Mouse (Mus musculus) midbrain, embryonic 16.5 days (tissue): ENCODE data around the gene Dgkk. TPM values are rescaled to one million over a fixed set of nuclear protein-coding genes. Genes with fewer than 3 reads are reported as not detected.
"Not testable (repeated sequence)": the region's sequence is repeated elsewhere in the genome, so short reads cannot be mapped to it uniquely, and the experiment has no call there.

Experiments
- ATAC-seq: fragments of 200-750 bp; cut with Nextera tagmentation; 2 replicates; pipeline ENCODE4 v1.8.0; 2017; ENCODE audit warnings: moderate TSS enrichment
- H3K27ac ChIP-seq: fragments of 300-500 bp; sonication (generic); 2 replicates; pipeline ENCODE4 v1.5.1; 2014; ENCODE audit warnings: mild to moderate bottlenecking, low read length, mixed read lengths
- H3K27me3 ChIP-seq: fragments of 300-500 bp; sonication (generic); 2 replicates; pipeline ENCODE4 v1.6.1; 2014; ENCODE audit warnings: low read depth, low read length, mixed read lengths; ENCODE audit not compliant: control insufficient read depth, insufficient read depth
- H3K36me3 ChIP-seq: fragments of 300-500 bp; sonication (generic); 2 replicates; pipeline ENCODE4 v1.6.1; 2014; ENCODE audit warnings: mild to moderate bottlenecking, low read length, moderate library complexity, mixed read lengths; ENCODE audit not compliant: control insufficient read depth, insufficient read depth
- H3K4me1 ChIP-seq: fragments of 300-500 bp; sonication (generic); 2 replicates; pipeline ENCODE4 v1.6.1; 2014; ENCODE audit warnings: mild to moderate bottlenecking, low read length, mixed read lengths; ENCODE audit not compliant: control insufficient read depth, insufficient read depth
- H3K4me2 ChIP-seq: fragments of 300-500 bp; sonication (generic); 2 replicates; pipeline ENCODE4 v1.6.1; 2014; ENCODE audit warnings: mild to moderate bottlenecking, low read length, mixed read lengths
- H3K4me3 ChIP-seq: fragments of 300-500 bp; sonication (generic); 2 replicates; pipeline ENCODE4 v1.5.1; 2014; ENCODE audit warnings: low read depth, mild to moderate bottlenecking, low read length, moderate library complexity, mixed read lengths
- H3K9ac ChIP-seq: fragments of 300-500 bp; sonication (generic); 2 replicates; pipeline ENCODE4 v1.6.1; 2014; ENCODE audit warnings: low read depth, low read length, mixed read lengths
- H3K9me3 ChIP-seq: fragments of 300-500 bp; sonication (generic); replicated peaks from 2 replicates; pipeline ENCODE4 v1.6.1; 2014; ENCODE audit warnings: mild to moderate bottlenecking, low read length, mixed read lengths; ENCODE audit not compliant: control insufficient read depth, poor library complexity, severe bottlenecking
- WGBS: fragments of 180-500 bp; shearing (Covaris S2); extraction: QIAGEN DNeasy Blood & Tissue Kit; methylation state at CpG from one replicate; pipeline ENCODE4 v1.1.7; 2014; 5-methylcytosine and 5-hydroxymethylcytosine counted together
- polyA plus RNA-seq: library from polyadenylated mRNA; unstranded; fragments of >200 nt; fragmentation: Nextera tagmentation; extraction: Ambion mirVana; gene quantifications from 2 replicates; pipeline ENCODE4 v1.2.1, GENCODE M21; 2015

The Dgkk gene
- polyA plus RNA-seq, 1 experiment from 2014 or later, result 2.7 TPM

GRCm38 (mm10) chrX:6854136-6854535 is 75.0 kb downstream of the Dgkk start:
- Histone ChIP-seq H3K36me3 (no peaks in the 10 kb centered on the region), H3K27ac (no peak overlapping the region), H3K27me3 (no peaks in the 10 kb centered on the region), H3K4me3 (no peak overlapping the region), H3K9me3 (no peaks in the 10 kb centered on the region), H3K4me2 (no peak overlapping the region), H3K9ac (no peak overlapping the region), H3K4me1 (no peaks in the 10 kb centered on the region)
- ATAC-seq, result no peak
- 89% methylated on average over 5 of the region's 5 CpGs for WGBS

- WGBS, result 28% methylated on average over 5 of the region's 5 CpGs
- no peaks in the 10 kb centered on the region for H3K27me3 ChIP-seq
- no peaks in the 10 kb centered on the region for H3K4me1 ChIP-seq
- H3K9me3 ChIP-seq, result no peaks in the 10 kb centered on the region
- H3K4me2 ChIP-seq, result peak overlapping the region; percentile 19; the same call in 1 of the 2 replicates
- ATAC-seq, result no peak
- no peak overlapping the region for H3K4me3 ChIP-seq
- no peak overlapping the region for H3K9ac ChIP-seq
- H3K27ac ChIP-seq, result no peak overlapping the region
- no peaks in the 10 kb centered on the region for H3K36me3 ChIP-seq
Observed at GRCm38 (mm10) chrX:6893933-6894332, 114.8 kb downstream of the Dgkk start.

DNA sequence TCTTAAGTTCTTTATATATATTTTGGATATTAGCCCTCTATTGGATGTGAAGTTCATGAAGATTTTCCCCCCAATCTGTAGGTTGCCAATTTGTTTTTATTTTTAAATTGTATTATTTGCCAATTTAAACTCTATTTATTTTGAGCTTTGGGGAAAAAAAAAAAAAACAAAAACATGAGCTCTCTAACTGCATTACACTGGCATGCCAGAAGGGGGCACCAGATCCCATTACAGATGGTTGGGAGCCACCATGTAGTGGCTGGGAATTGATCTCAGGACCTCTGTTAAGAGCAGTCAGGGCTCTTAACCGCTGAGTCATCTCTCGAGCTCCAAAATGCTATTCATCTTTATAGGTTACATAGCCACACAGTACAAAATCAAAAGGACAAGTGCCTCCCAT is 131.9 kb downstream of the Dgkk start:
- Histone ChIP-seq H3K4me1 (no peaks in the 10 kb centered on the region), H3K4me3 (no peak overlapping the region), H3K27me3 (no peaks in the 10 kb centered on the region), H3K27ac (no peak overlapping the region), H3K36me3 (no peaks in the 10 kb centered on the region), H3K4me2 (no peak overlapping the region), H3K9me3 (0 out of 2 replicates have a peak, but pooled peaks cover 2% of the 10 kb centered on the region), H3K9ac (no peak overlapping the region)
- no peak for ATAC-seq
- 96% methylated on average over 2 of the region's 2 CpGs for WGBS

GRCm38 (mm10) chrX:6922165-6922564 is 143.1 kb downstream of the Dgkk start:
- 79% methylated on average over 5 of the region's 5 CpGs for WGBS
- H3K4me1 ChIP-seq, result no peaks in the 10 kb centered on the region

GRCm38 (mm10) chrX:6926224-6926623 is 147.1 kb downstream of the Dgkk start:
- H3K36me3 ChIP-seq, result no peaks in the 10 kb centered on the region
- H3K4me1 ChIP-seq, result no peaks in the 10 kb centered on the region
- H3K27ac ChIP-seq, result no peak overlapping the region
- H3K4me2 ChIP-seq, result no peak overlapping the region
- no peaks in the 10 kb centered on the region for H3K9me3 ChIP-seq
- H3K9ac ChIP-seq, result no peak overlapping the region
- no peak for ATAC-seq
- H3K4me3 ChIP-seq, result no peak overlapping the region
- WGBS, result 75% methylated on average over 4 of the region's 4 CpGs
- no peaks in the 10 kb centered on the region for H3K27me3 ChIP-seq

More at GRCm38 (mm10) chrX:6922165-6922564, 143.1 kb downstream of the Dgkk start:
- Histone ChIP-seq H3K4me2 (no peak overlapping the region), H3K27me3 (no peaks in the 10 kb centered on the region), H3K27ac (no peak overlapping the region), H3K36me3 (no peaks in the 10 kb centered on the region), H3K9ac (no peak overlapping the region), H3K4me3 (no peak overlapping the region), H3K9me3 (no peaks in the 10 kb centered on the region)
- no peak for ATAC-seq

DNA sequence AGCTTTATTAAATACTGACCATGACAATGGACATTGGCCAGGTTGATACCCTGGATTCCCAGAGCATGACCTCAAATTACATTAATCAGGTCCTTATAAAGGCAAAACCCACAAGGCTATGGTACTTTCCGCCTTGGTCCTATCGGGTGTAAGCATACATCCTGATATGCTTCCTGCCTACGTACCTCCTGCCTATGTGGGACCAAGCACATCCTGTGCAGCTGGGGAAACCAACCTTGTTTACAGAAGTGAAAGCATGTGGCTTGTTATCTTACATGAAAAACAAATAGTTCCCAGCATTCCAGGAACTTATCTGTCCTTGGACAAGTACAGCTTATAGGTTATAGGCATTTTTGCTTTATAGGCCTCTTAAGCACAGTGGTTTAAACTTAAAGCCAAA is 189.5 kb downstream of the Dgkk start:
- Histone ChIP-seq H3K4me2 (no peak overlapping the region), H3K36me3 (no peaks in the 10 kb centered on the region), H3K4me3 (no peak overlapping the region), H3K4me1 (no peaks in the 10 kb centered on the region), H3K27ac (no peak overlapping the region), H3K9ac (no peak overlapping the region), H3K9me3 (no peaks in the 10 kb centered on the region), H3K27me3 (no peaks in the 10 kb centered on the region)
- 89% methylated on average over 3 of the region's 3 CpGs for WGBS
- ATAC-seq, result no peak

GRCm38 (mm10) chrX:6971956-6972355 is 192.8 kb downstream of the Dgkk start:
- ATAC-seq, result no peak
- no peak overlapping the region for H3K4me3 ChIP-seq
- no peak overlapping the region for H3K4me2 ChIP-seq
- no peaks in the 10 kb centered on the region for H3K27me3 ChIP-seq
- WGBS, result 89% methylated on average over 1 of the region's 1 CpGs
- H3K36me3 ChIP-seq, result no peaks in the 10 kb centered on the region
- H3K9me3 ChIP-seq, result no peaks in the 10 kb centered on the region
- H3K4me1 ChIP-seq, result no peaks in the 10 kb centered on the region
- H3K27ac ChIP-seq, result no peak overlapping the region
- no peak overlapping the region for H3K9ac ChIP-seq

DNA sequence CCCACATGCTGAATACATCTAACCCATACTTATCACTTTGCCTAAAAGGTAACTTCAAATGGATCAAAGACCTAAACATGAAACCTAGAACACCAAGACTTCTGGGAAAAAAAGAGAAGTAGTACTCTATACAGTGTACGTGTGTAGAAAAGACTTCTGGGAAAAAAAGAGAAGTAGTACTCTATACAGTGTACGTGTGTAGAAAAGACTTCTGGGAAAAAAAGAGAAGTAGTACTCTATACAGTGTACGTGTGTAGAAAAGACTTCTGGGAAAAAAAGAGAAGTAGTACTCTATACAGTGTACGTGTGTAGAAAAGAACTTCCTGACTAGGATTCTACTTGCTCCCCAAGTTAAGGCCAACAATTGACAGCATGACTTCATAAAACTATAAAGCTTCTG is 204.8 kb downstream of the Dgkk start:
- not testable (repeated sequence) for H3K36me3 ChIP-seq, H3K4me3 ChIP-seq, H3K4me1 ChIP-seq, H3K27me3 ChIP-seq, H3K9me3 ChIP-seq, H3K27ac ChIP-seq, H3K9ac ChIP-seq, H3K4me2 ChIP-seq, ATAC-seq
- WGBS, result 87% methylated on average over 3 of the region's 4 CpGs
